Mouse (Mus musculus) forebrain, embryonic 16.5 days (tissue): ENCODE results near the gene Myog. TPM values are rescaled to one million over a fixed set of nuclear protein-coding genes. Genes with fewer than 3 reads are reported as not detected.

Source experiments
- ATAC-seq: fragments of 200-750 bp; cut with Nextera tagmentation; 2 replicates; pipeline ENCODE4 v1.8.0; 2017; ENCODE audit warnings: mild to moderate bottlenecking, moderate library complexity
- H3K27ac ChIP-seq: fragments of 300-500 bp; sonication (generic); 2 replicates; pipeline ENCODE4 v1.5.1; 2014; ENCODE audit warnings: low read length, control low read depth
- H3K27me3 ChIP-seq: fragments of 300-500 bp; sonication (generic); replicated peaks from 2 replicates; pipeline ENCODE4 v1.6.1; 2014; ENCODE audit warnings: low read length; ENCODE audit not compliant: control insufficient read depth, insufficient read depth
- H3K36me3 ChIP-seq: fragments of 300-500 bp; sonication (generic); 2 replicates; pipeline ENCODE4 v1.6.1; 2014; ENCODE audit not compliant: control insufficient read depth, insufficient read depth
- H3K4me1 ChIP-seq: fragments of 300-500 bp; sonication (generic); replicated peaks from 2 replicates; pipeline ENCODE4 v1.6.1; 2014; ENCODE audit warnings: low read length; ENCODE audit not compliant: control insufficient read depth, insufficient read depth
- H3K4me2 ChIP-seq: fragments of 300-500 bp; sonication (generic); 2 replicates; pipeline ENCODE4 v1.6.1; 2014; ENCODE audit warnings: mild to moderate bottlenecking, low read length, control low read depth
- H3K4me3 ChIP-seq: fragments of 300-500 bp; sonication (generic); replicated peaks from 2 replicates; pipeline ENCODE4 v1.5.1; 2014; ENCODE audit warnings: mild to moderate bottlenecking, low read length, control low read depth
- H3K9ac ChIP-seq: fragments of 300-500 bp; sonication (generic); replicated peaks from 2 replicates; pipeline ENCODE4 v1.6.1; 2014; ENCODE audit warnings: low read depth, low read length, control low read depth
- H3K9me3 ChIP-seq: fragments of 300-500 bp; sonication (generic); 2 replicates; pipeline ENCODE4 v1.6.1; 2016; ENCODE audit warnings: low read length; ENCODE audit not compliant: control insufficient read depth
- WGBS: fragments of 180-500 bp; shearing (Covaris S2); extraction: QIAGEN DNeasy Blood & Tissue Kit; methylation state at CpG from one replicate; pipeline ENCODE4 v1.1.7; 2014; 5-methylcytosine and 5-hydroxymethylcytosine counted together
- polyA plus RNA-seq: library from polyadenylated mRNA; unstranded; fragments of >200 nt; fragmentation: Nextera tagmentation; extraction: Ambion mirVana; gene quantifications from 2 replicates; pipeline ENCODE4 v1.2.1, GENCODE M21; 2015

Gene Myog
- polyA plus RNA-seq, 1 experiment from 2014 or later, result not detected

- WGBS, result 37% methylated on average over 13 of the region's 13 CpGs
- H3K36me3 ChIP-seq, result no peaks in the 10 kb centered on the region
- no peak within 1 kb of the TSS for H3K4me2 ChIP-seq
- H3K4me1 ChIP-seq, result peaks cover 11% of the 10 kb centered on the region
- no peak within 1 kb of the TSS for H3K9ac ChIP-seq
- ATAC-seq, result peak; percentile 65
- H3K27ac ChIP-seq, result no peak within 1 kb of the TSS
- no peak within 1 kb of the TSS for H3K4me3 ChIP-seq
- H3K27me3 ChIP-seq, result no peaks in the 10 kb centered on the region
- no peaks in the 10 kb centered on the region for H3K9me3 ChIP-seq
These were observed 43.0 kb downstream of the Myog start, which contains the start of gene Ppfia4 for GRCm38 (mm10) chr1:134332770-134333271. Gene Ppfia4, minus strand, starts transcription at chr1:134332928.

DNA sequence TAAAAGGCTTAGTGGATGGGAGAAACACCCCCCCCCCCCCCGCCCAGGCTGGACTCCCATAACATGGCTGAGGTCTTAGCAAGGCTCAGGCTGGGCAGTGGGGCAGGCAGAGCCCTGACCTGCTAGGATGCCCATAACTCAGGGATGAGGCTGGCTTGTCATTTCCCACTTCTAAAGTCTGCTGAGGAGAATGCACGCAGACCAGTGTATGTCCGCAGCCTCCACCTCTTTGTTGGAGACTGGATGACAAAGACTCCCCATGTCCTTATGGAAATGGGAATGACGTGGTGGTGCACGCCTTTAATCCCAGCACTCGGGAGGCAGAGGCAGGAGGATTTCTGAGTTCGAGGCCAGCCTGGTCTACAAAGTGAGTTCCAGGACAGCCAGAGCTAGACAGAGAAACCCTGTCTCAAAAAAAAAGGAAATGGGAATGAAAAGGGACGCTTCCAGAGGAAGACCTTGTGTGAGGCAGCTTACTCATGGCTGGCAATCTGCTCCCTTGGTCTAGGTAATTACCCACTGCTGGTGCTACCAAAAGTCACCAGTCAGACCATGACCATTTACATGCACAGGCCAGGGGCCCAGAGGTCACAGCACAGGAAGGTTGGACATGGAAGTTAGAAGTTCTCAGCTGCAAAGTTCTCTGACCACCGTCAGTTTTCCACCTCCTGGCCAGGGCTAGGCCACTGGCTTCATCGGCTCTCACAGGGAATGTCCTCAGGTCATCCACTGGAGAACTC, 43.8 kb downstream of the Myog start:
- WGBS, result 81% methylated on average over 10 of the region's 10 CpGs
- Histone ChIP-seq H3K27ac (no peak overlapping the region), H3K9ac (no peak overlapping the region), H3K27me3 (no peaks in the 10 kb centered on the region), H3K4me2 (no peak overlapping the region), H3K4me3 (no peak overlapping the region), H3K4me1 (peaks cover 11% of the 10 kb centered on the region), H3K9me3 (no peaks in the 10 kb centered on the region), H3K36me3 (no peaks in the 10 kb centered on the region)
- no peak for ATAC-seq

GRCm38 (mm10) chr1:134334111-134334827, 44.5 kb downstream of the Myog start:
- H3K36me3 ChIP-seq, result no peaks in the 10 kb centered on the region
- no peak overlapping the region for H3K9ac ChIP-seq
- no peaks in the 10 kb centered on the region for H3K27me3 ChIP-seq
- H3K27ac ChIP-seq, result no peak overlapping the region
- 84% methylated on average over 7 of the region's 7 CpGs for WGBS
- H3K4me1 ChIP-seq, result peaks cover 11% of the 10 kb centered on the region
- ATAC-seq, result no peak
- H3K9me3 ChIP-seq, result no peaks in the 10 kb centered on the region
- H3K4me2 ChIP-seq, result no peak overlapping the region
- no peak overlapping the region for H3K4me3 ChIP-seq

GRCm38 (mm10) chr1:134335211-134335923, 45.6 kb downstream of the Myog start:
- H3K9ac ChIP-seq, result no peak overlapping the region
- ATAC-seq, result peak; percentile 60
- no peaks in the 10 kb centered on the region for H3K9me3 ChIP-seq
- H3K4me1 ChIP-seq, result peaks cover 11% of the 10 kb centered on the region
- H3K27ac ChIP-seq, result no peak overlapping the region
- no peak overlapping the region for H3K4me3 ChIP-seq
- no peaks in the 10 kb centered on the region for H3K27me3 ChIP-seq
- WGBS, result 72% methylated on average over 13 of the region's 13 CpGs
- H3K4me2 ChIP-seq, result no peak overlapping the region
- no peaks in the 10 kb centered on the region for H3K36me3 ChIP-seq

- no peaks in the 10 kb centered on the region for H3K9me3 ChIP-seq
- H3K27me3 ChIP-seq, result no peaks in the 10 kb centered on the region
- H3K4me3 ChIP-seq, result no peak overlapping the region
- no peak; the same call in 1 of the 2 replicates for ATAC-seq
- 0 out of 2 replicates have a peak overlapping the region, but pooled peaks have one; percentile 20 for H3K27ac ChIP-seq
- WGBS, result 84% methylated on average over 12 of the region's 12 CpGs
- peaks cover 11% of the 10 kb centered on the region for H3K4me1 ChIP-seq
- H3K9ac ChIP-seq, result no peak overlapping the region
- H3K4me2 ChIP-seq, result no peak overlapping the region
- H3K36me3 ChIP-seq, result no peaks in the 10 kb centered on the region
These were observed 46.4 kb downstream of the Myog start for GRCm38 (mm10) chr1:134335924-134336810.

DNA sequence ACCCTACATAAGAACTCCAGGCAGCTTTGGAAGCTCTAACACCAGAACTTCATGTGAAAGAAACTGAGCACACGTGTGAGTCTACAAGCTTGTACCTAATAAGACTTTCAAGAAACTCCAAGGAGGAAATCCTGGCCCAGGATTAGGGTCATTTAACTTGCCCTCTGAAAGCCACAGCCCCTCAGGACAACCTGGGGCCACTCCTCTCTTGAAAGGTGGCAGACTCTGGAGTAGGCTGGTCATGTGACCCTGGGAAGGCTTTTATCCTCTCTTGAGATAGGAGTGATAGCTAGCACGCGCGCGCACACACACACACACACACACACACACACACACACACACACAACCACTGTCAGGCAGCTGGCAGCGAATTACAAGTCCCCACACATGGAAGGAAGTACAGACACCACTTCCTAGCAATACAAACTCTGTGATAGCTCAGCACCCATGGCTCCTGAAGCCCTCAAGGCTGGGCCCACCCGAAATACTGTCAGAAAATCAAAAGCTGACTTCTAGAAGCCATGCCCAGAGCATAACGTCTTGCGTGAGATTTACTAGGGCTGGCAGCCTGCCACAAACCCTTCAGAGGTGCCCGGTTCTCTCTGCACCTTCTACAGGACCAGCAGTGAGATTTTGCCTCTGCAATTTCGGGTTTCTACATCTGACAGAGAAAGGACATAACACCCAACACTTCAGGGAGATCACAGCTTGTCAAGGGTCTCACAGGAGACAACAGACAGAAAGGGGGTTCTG, 47.3 kb downstream of the Myog start:
- 83% methylated on average over 11 of the region's 11 CpGs for WGBS
- no peak overlapping the region for H3K27ac ChIP-seq
- no peak overlapping the region for H3K4me3 ChIP-seq
- no peak overlapping the region for H3K9ac ChIP-seq
- no peaks in the 10 kb centered on the region for H3K27me3 ChIP-seq
- H3K4me2 ChIP-seq, result no peak overlapping the region
- no peaks in the 10 kb centered on the region for H3K9me3 ChIP-seq
- peaks cover 10% of the 10 kb centered on the region for H3K4me1 ChIP-seq
- no peak for ATAC-seq
- H3K36me3 ChIP-seq, result no peaks in the 10 kb centered on the region

- H3K27me3 ChIP-seq, result no peaks in the 10 kb centered on the region
- no peak overlapping the region for H3K4me2 ChIP-seq
- H3K4me3 ChIP-seq, result no peak overlapping the region
- H3K27ac ChIP-seq, result no peak overlapping the region
- H3K4me1 ChIP-seq, result no peaks in the 10 kb centered on the region
- no peak overlapping the region for H3K9ac ChIP-seq
- WGBS, result 95% methylated on average over 7 of the region's 7 CpGs
- no peaks in the 10 kb centered on the region for H3K9me3 ChIP-seq
- ATAC-seq, result no peak
- H3K36me3 ChIP-seq, result no peaks in the 10 kb centered on the region
These were observed 49.4 kb downstream of the Myog start for GRCm38 (mm10) chr1:134339162-134339561.
